Mouse (Mus musculus): ENCODE results near the gene Smg7.

DNA sequence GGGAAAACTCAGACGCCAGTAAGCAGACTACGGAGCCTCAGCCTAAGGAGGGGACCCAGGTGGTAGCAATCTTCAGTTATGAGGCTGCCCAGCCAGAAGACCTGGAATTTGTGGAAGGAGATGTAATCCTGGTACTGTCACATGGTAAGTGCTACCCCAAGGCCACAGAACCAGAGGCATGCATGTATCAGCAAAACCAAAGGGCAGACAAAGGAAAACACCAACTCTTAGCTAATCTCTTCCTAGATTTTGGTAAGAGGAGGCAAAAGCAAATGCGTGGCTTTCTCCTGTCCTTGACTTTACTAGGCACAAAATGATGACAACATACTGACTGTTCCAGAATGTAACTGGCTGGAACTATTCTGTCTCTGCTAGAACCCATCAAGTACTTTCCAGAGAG lies 67.4 kb downstream of the Smg7 start:
- TF ChIP-seq EP300 (optimal IDR thresholded peaks at IDR 0.05) (no peak), CTCF (IDR thresholded peaks at IDR 0.05; ENCODE audit: low read depth) (no peak)

All from stomach, postnatal 0 days (tissue).